Mouse (Mus musculus) kidney, embryonic 14.5 days (tissue): Measurements from ENCODE around the gene Abca3. TPM values are rescaled to one million over a fixed set of nuclear protein-coding genes. Genes with fewer than 3 reads are reported as not detected.

ENCODE experiments used
- ATAC-seq: fragments of 200-750 bp; cut with Nextera tagmentation; 2 replicates; pipeline ENCODE4 v1.8.0; 2017; ENCODE audit warnings: moderate number of reproducible peaks, mild to moderate bottlenecking, moderate TSS enrichment, moderate library complexity; ENCODE audit not compliant: low FRiP score, low TSS enrichment
- H3K27ac ChIP-seq: fragments of 300-500 bp; sonication (generic); 2 replicates; pipeline ENCODE4 v1.5.1; 2014; ENCODE audit warnings: low read depth, mild to moderate bottlenecking, low read length, moderate library complexity, mixed read lengths
- H3K27me3 ChIP-seq: fragments of 300-500 bp; sonication (generic); 2 replicates; pipeline ENCODE4 v1.6.1; 2014; ENCODE audit warnings: mild to moderate bottlenecking, low read length; ENCODE audit not compliant: control insufficient read depth, insufficient read depth
- H3K36me3 ChIP-seq: fragments of 300-500 bp; sonication (generic); 2 replicates; pipeline ENCODE4 v1.6.1; 2014; ENCODE audit warnings: low read length, mixed read lengths; ENCODE audit not compliant: control insufficient read depth, insufficient read depth
- H3K4me1 ChIP-seq: fragments of 300-500 bp; sonication (generic); 2 replicates; pipeline ENCODE4 v1.6.1; 2014; ENCODE audit warnings: low read length, mixed read lengths; ENCODE audit not compliant: control insufficient read depth, insufficient read depth
- H3K4me2 ChIP-seq: fragments of 300-500 bp; sonication (generic); replicated peaks from 2 replicates; pipeline ENCODE4 v1.6.1; 2014; ENCODE audit warnings: low read depth, mild to moderate bottlenecking, low read length
- H3K4me3 ChIP-seq: fragments of 300-500 bp; sonication (generic); 2 replicates; pipeline ENCODE4 v1.5.1; 2014; ENCODE audit warnings: mild to moderate bottlenecking, low read length
- H3K9ac ChIP-seq: fragments of 300-500 bp; sonication (generic); 2 replicates; pipeline ENCODE4 v1.6.1; 2014; ENCODE audit warnings: low read depth, mild to moderate bottlenecking, low read length, moderate library complexity
- H3K9me3 ChIP-seq: fragments of 300-500 bp; sonication (generic); 2 replicates; pipeline ENCODE4 v1.6.1; 2016; ENCODE audit warnings: low read length; ENCODE audit not compliant: control insufficient read depth
- WGBS: fragments of 180-500 bp; shearing (Covaris S2); extraction: QIAGEN DNeasy Blood & Tissue Kit; methylation state at CpG from one replicate; pipeline ENCODE4 v1.1.7; 2014; 5-methylcytosine and 5-hydroxymethylcytosine counted together
- polyA plus RNA-seq: library from polyadenylated mRNA; unstranded; fragments of >200 nt; fragmentation: Nextera tagmentation; extraction: Ambion mirVana; gene quantifications from 2 replicates; pipeline ENCODE4 v1.2.1, GENCODE M21; 2014

The Abca3 gene
- polyA plus RNA-seq, 1 experiment from 2014 or later: 13.1 TPM

DNA sequence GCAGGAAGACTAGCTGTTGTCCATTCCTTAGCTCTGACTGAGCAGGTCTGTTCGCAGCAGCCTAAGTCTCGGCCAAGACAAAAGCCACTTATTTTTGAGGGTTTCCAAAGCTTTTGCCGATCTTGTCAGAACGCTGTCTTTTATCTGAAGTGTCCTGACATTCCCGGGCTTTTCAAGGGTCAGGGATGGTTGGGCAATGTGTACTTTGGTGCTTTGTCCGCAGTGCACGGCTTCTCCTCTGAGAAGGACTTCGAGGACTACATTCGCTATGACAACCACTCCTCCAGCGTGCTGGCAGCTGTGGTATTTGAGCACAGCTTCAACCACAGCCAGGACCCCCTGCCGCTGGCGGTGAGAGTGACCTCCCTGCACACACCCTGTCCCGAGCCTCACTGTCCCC lies 14.1 kb downstream of the Abca3 start:
- Histone ChIP-seq H3K27ac (no peak overlapping the region), H3K9me3 (no peaks in the 10 kb centered on the region), H3K9ac (no peak overlapping the region), H3K4me1 (no peaks in the 10 kb centered on the region), H3K4me2 (no peak overlapping the region), H3K4me3 (no peak overlapping the region), H3K27me3 (no peaks in the 10 kb centered on the region), H3K36me3 (peaks cover 5% of the 10 kb centered on the region; the same call in 1 of the 2 replicates)
- 74% methylated on average over 13 of the region's 13 CpGs for WGBS
- ATAC-seq: no peak

- WGBS: 73% methylated on average over 4 of the region's 5 CpGs
- peaks cover 6% of the 10 kb centered on the region; the same call in 1 of the 2 replicates for H3K36me3 ChIP-seq
These were observed 23.5 kb downstream of the Abca3 start for GRCm38 (mm10) chr17:24375094-24375712.

DNA sequence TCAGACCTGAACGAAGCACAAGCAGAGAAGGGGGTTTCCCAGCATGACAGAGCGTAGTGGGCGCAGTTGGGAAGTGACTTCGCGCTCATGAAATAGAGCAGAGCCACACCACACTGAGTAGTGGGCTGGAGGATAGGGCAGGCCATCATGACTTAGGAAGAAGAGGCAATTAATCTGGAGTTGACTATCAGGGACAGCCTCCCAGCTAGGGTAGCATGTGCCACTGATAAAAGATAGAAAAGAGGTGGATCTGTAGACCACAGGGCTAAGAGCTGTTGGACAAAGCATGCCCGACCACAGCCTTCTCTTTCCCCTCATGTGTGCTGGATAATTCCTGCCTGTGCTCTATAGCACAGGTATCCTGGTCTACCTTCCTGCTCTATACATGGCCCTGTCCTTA lies 24.1 kb downstream of the Abca3 start:
- Histone ChIP-seq H3K27me3 (no peaks in the 10 kb centered on the region), H3K4me1 (no peaks in the 10 kb centered on the region), H3K36me3 (peaks cover 6% of the 10 kb centered on the region; the same call in 1 of the 2 replicates), H3K9me3 (no peaks in the 10 kb centered on the region), H3K4me3 (no peak overlapping the region), H3K4me2 (no peak overlapping the region), H3K9ac (no peak overlapping the region), H3K27ac (no peak overlapping the region)
- ATAC-seq: no peak
- WGBS: 92% methylated on average over 6 of the region's 6 CpGs

More at GRCm38 (mm10) chr17:24375094-24375712, 23.5 kb downstream of the Abca3 start:
- H3K9me3 ChIP-seq: no peaks in the 10 kb centered on the region
- ATAC-seq: no peak
- no peak overlapping the region for H3K4me2 ChIP-seq
- H3K9ac ChIP-seq: no peak overlapping the region
- no peak overlapping the region for H3K4me3 ChIP-seq
- no peaks in the 10 kb centered on the region for H3K27me3 ChIP-seq
- H3K27ac ChIP-seq: no peak overlapping the region
- H3K4me1 ChIP-seq: no peaks in the 10 kb centered on the region

- H3K4me2 ChIP-seq: no peak overlapping the region
- no peaks in the 10 kb centered on the region for H3K4me1 ChIP-seq
- H3K9ac ChIP-seq: no peak overlapping the region
- no peak for ATAC-seq
- 86% methylated on average over 2 of the region's 2 CpGs for WGBS
- H3K4me3 ChIP-seq: no peak overlapping the region
- H3K27ac ChIP-seq: no peak overlapping the region
- H3K27me3 ChIP-seq: no peaks in the 10 kb centered on the region
- 0 out of 2 replicates have a peak, but pooled peaks cover 4% of the 10 kb centered on the region for H3K36me3 ChIP-seq
- no peaks in the 10 kb centered on the region for H3K9me3 ChIP-seq
These were observed 26.7 kb downstream of the Abca3 start for GRCm38 (mm10) chr17:24378496-24378895.

DNA sequence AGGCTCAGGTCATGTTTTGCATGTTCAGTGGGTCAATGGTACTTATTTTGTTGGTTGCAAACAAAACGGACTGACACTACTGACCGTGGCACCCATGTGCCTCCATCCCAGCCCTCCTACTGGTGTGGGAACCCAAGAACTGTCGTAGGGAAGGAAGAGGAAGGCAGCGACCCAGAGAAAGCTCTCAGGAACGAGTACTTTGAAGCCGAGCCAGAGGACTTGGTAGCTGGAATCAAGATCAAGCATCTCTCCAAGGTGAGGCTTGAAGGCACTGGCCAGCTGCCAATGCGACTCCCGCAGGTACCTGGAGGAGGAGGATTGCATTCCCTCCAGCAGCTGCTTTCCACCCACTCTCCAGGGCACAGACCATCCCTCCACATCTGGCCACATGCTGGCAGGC lies 32.0 kb downstream of the Abca3 start:
- no peaks in the 10 kb centered on the region for H3K27me3 ChIP-seq
- H3K27ac ChIP-seq: no peak overlapping the region
- H3K9me3 ChIP-seq: no peaks in the 10 kb centered on the region
- no peak overlapping the region for H3K4me3 ChIP-seq
- no peak overlapping the region for H3K4me2 ChIP-seq
- 71% methylated on average over 8 of the region's 8 CpGs for WGBS
- no peak overlapping the region for H3K9ac ChIP-seq
- ATAC-seq: no peak
- H3K36me3 ChIP-seq: peaks cover 10% of the 10 kb centered on the region; the same call in 1 of the 2 replicates
- no peaks in the 10 kb centered on the region for H3K4me1 ChIP-seq

- no peaks in the 10 kb centered on the region for H3K27me3 ChIP-seq
- ATAC-seq: no peak
- no peak overlapping the region for H3K4me2 ChIP-seq
- H3K9ac ChIP-seq: no peak overlapping the region
- no peaks in the 10 kb centered on the region for H3K4me1 ChIP-seq
- no peak overlapping the region for H3K4me3 ChIP-seq
- WGBS: 73% methylated on average over 5 of the region's 5 CpGs
- H3K36me3 ChIP-seq: peaks cover 10% of the 10 kb centered on the region; the same call in 1 of the 2 replicates
- no peak overlapping the region for H3K27ac ChIP-seq
- no peaks in the 10 kb centered on the region for H3K9me3 ChIP-seq
These were observed 37.0 kb downstream of the Abca3 start for GRCm38 (mm10) chr17:24388711-24389110.

DNA sequence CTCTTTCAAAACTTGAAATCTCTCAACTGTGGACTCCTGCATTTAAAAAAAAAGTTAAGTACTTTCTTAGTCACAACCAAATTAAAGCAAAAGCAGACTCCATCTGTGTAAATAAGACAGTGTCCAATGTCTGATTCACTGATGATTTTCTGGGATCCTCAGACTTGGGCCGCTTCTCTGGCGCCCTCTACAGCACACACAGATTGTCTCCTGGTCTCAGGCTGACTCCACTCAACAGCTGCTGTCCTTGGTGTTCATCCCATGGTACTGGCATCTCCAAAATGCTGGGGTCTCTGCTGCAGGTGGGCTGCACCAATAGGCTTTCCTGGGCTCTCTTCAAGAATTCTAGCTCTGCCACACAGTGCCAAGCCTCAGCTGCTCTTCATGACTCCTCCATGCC lies 38.1 kb downstream of the Abca3 start:
- Histone ChIP-seq H3K4me2 (no peak overlapping the region), H3K4me3 (no peak overlapping the region), H3K9ac (no peak overlapping the region), H3K36me3 (peaks cover 6% of the 10 kb centered on the region; the same call in 1 of the 2 replicates), H3K27me3 (no peaks in the 10 kb centered on the region), H3K9me3 (no peaks in the 10 kb centered on the region), H3K27ac (no peak overlapping the region), H3K4me1 (no peaks in the 10 kb centered on the region)
- 0 out of 2 replicates have a peak, but pooled peaks have one; percentile 60 for ATAC-seq
- WGBS: 4% methylated on average over 2 of the region's 2 CpGs

DNA sequence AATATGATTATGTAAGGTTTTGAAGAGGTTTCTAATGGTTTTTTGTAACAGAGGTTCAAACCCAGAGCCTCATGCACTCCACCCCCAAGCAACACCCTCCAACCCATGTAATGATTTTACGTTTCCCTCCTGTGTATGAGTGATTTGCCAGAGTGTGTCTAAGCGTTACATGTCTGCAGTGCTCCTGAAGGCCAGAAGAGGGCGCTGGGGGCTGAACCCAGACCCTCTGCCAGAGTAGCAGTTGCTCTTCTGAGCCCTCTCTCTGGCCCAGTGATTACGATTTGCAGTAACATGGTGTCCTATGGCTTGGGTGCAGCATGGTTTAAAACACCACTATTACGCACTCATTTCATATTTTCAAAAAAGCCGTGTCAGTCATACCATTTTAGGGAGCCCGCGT lies 39.4 kb downstream of the Abca3 start:
- Histone ChIP-seq H3K27ac (no peak overlapping the region), H3K4me3 (no peak overlapping the region), H3K9ac (no peak overlapping the region), H3K4me2 (no peak overlapping the region), H3K9me3 (no peaks in the 10 kb centered on the region), H3K36me3 (peaks cover 6% of the 10 kb centered on the region; the same call in 1 of the 2 replicates), H3K27me3 (no peaks in the 10 kb centered on the region), H3K4me1 (no peaks in the 10 kb centered on the region)
- WGBS: 68% methylated on average over 8 of the region's 8 CpGs
- no peak for ATAC-seq

GRCm38 (mm10) chr17:24393527-24393926 lies 41.8 kb downstream of the Abca3 start:
- no peak for ATAC-seq
- Histone ChIP-seq H3K4me2 (no peak overlapping the region), H3K4me1 (no peaks in the 10 kb centered on the region), H3K36me3 (no peaks in the 10 kb centered on the region), H3K9ac (no peak overlapping the region), H3K27me3 (no peaks in the 10 kb centered on the region), H3K4me3 (no peak overlapping the region), H3K27ac (no peak overlapping the region), H3K9me3 (no peaks in the 10 kb centered on the region)
- WGBS: 22% methylated on average over 4 of the region's 4 CpGs
